Mouse (Mus musculus) bone marrow, adult 2 months (tissue): ENCODE measurements around the gene Ehd1.

Experiments used
- CTCF ChIP-seq: fragments of 200-500 bp; IDR thresholded peaks from 2 replicates; pipeline ENCODE4 v1.5.1; 2011; ENCODE audit warnings: low read length, control low read depth; ENCODE audit not compliant: control insufficient read depth, insufficient read depth
- POLR2A ChIP-seq: fragments of 200-500 bp; IDR thresholded peaks from 2 replicates; pipeline ENCODE4 v1.6.1; 2011; ENCODE audit warnings: low read depth, mild to moderate bottlenecking, control low read depth, low read length, borderline replicate concordance; ENCODE audit not compliant: control insufficient read depth

GRCm38 (mm10) chr19:6286434-6287401, 10.2 kb downstream of the Ehd1 start:
- TF ChIP-seq POLR2A, result no peak
- no peak for TF ChIP-seq CTCF
